Mouse (Mus musculus): ENCODE measurements at regions not wholly inside any gene's neighbourhood (a gene's known extent, or its start where the extent isn't known, plus 50 kb on each side); places are given as distances from the start of the nearest gene placed in this dataset.

DNA sequence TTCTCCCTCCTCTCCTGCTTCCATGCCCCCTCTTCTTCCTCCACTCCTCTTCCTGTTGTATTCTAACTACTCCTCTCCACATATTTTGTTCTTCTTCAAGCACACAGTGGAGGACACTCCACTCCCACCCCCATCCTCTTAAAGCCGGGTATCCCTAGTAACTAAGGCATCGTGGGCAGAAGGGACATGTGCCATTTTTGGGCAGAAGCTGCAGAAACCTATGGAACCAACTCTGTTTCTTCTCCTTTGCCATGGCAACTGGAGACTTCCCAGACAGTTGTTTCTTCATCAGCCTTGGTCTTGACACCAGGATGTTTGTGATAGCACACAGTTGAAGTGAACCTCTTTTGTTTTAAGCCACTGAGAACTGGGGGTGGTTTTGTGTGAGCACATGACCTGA is 59.1 kb upstream of the Zfp831 start:
- no peak for TF ChIP-seq CTCF (conservative IDR thresholded peaks at IDR 0.05; ENCODE audit: insufficient read depth, insufficient read length, low read depth, low read length)
- no peak for TF ChIP-seq POLR2A (IDR thresholded peaks at IDR 0.05; ENCODE audit: low read depth, low read length)
- H3K27me3 ChIP-seq (replicated peaks; ENCODE audit: control insufficient read depth, insufficient read depth, low read length) = no peaks in the 10 kb centered on the region
- no peaks in the 10 kb centered on the region for H3K4me1 ChIP-seq (ENCODE audit: control insufficient read depth, insufficient read depth, low read length)
- DNase-seq = no peak
- no peaks in the 10 kb centered on the region for H3K36me3 ChIP-seq (ENCODE audit: control insufficient read depth, insufficient read depth, low read length)
- no peak overlapping the region for H3K4me3 ChIP-seq (ENCODE audit: insufficient read depth, low read depth, low read length)
- no peak overlapping the region for H3K27ac ChIP-seq (ENCODE audit: insufficient read depth, low read depth, low read length)
- WGBS = 84% methylated on average over 2 of the region's 2 CpGs
